Mouse (Mus musculus): ENCODE data around the gene Spata9. TPM values are rescaled to one million over a fixed set of nuclear protein-coding genes. Genes with fewer than 3 reads are reported as not detected.
A peak's percentile ranks its signal among the peaks of the same experiment; 100 is the strongest.

Gene Spata9
- total and polyA plus RNA-seq, 3 experiments = not detected

DNA sequence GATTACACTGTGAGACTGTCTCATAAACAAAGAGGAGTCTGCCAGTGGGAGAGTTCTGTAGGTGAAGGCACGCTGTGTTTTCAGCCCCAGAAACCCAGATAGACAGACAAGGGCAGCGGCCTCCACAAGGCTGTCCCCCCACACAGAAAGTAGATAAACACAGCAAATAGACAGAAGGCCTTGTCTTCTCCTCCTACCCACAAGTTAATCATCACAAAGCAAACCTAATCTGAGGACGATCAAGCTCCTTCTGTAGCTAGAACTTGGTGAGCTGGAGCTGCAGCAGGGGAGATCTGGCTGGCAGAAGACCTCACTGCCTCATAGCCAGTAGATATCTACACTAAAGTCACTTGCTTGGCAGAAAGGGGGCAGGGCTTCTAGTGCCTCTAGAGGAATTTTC is 36.3 kb downstream of the Spata9 start:
- no peaks in the 10 kb centered on the region for H3K4me1 ChIP-seq (ENCODE audit: control insufficient read depth, insufficient read depth, low read length)
- no peak overlapping the region for H3K27ac ChIP-seq
- TF ChIP-seq EP300 (IDR thresholded peaks at IDR 0.05; ENCODE audit: insufficient read depth, low read depth, low read length) (no peak), POLR2A (IDR thresholded peaks at IDR 0.05; ENCODE audit: insufficient read depth, low read depth, low read length) (no peak), CTCF (IDR thresholded peaks at IDR 0.05) (no peak)
- no peak overlapping the region for H3K9ac ChIP-seq (ENCODE audit: low read depth, low read length)
- H3K4me3 ChIP-seq = no peak overlapping the region
- no peaks in the 10 kb centered on the region for H3K27me3 ChIP-seq (ENCODE audit: control insufficient read depth, insufficient read depth, low read length)
- 87% methylated on average over 3 of the region's 3 CpGs for WGBS
- no peaks in the 10 kb centered on the region for H3K79me2 ChIP-seq (replicated peaks; ENCODE audit: control insufficient read depth, insufficient read depth, low read length)
- no peaks in the 10 kb centered on the region for H3K36me3 ChIP-seq (ENCODE audit: control insufficient read depth, insufficient read depth, low read length)
- intact Hi-C loops (cut with DNase I) = no loop called here
- no peak for DNase-seq

DNA sequence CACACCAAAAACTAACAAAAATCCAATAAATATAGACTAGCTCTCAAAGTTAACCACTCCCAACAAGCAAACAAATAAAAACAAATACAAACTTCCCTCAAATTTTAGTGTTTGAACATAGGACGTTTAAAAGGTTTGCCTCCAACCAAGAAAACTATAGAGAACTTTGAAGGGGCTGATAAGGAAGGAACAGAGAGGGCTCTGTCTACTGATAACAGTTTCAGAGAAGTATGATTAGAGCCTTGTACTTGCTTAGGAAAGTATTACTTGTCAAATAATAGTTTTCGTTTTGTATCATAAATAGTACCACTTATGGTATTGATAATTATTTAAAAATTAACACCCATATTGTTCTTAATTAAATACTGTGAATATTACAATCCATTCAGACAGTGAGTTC is 47.6 kb downstream of the Spata9 start:
- WGBS = 51% methylated on average over 2 of the region's 2 CpGs
- DNase-seq = no peak
- intact Hi-C loops (cut with DNase I) = no loop called here

DNA sequence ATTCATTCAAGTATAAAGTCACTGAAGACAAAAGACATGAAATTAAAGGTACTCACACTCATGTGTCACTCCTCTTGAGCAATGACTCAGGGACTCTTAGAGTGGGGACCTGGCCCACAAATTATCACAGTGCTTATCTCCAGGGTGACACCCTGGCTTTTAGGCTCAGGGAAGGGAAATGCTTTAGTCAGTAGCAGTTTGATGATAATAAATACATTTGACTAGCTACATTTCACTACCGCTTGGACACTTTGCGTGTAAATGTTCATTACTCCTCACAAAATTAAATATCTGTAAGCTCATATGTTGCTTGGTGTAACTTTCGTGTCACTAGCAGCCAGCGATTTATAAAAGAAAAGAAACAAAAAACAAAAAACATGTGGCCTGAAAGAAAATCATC is 50.5 kb downstream of the Spata9 start:
- H3K27ac ChIP-seq = peak overlapping the region; percentile 97
- no peak for TF ChIP-seq EP300 (IDR thresholded peaks at IDR 0.05; ENCODE audit: insufficient read depth, low read depth, low read length)
- no peak for TF ChIP-seq POLR2A (IDR thresholded peaks at IDR 0.05; ENCODE audit: insufficient read depth, low read depth, low read length)
- TF ChIP-seq CTCF (IDR thresholded peaks at IDR 0.05) = no peak
- intact Hi-C loops (cut with DNase I) = no loop called here
- H3K4me1 ChIP-seq (ENCODE audit: control insufficient read depth, insufficient read depth, low read length) = peaks cover 1% of the 10 kb centered on the region
- peaks cover 3% of the 10 kb centered on the region; the same call in 1 of the 2 replicates for H3K36me3 ChIP-seq (ENCODE audit: control insufficient read depth, insufficient read depth, low read length)
- H3K27me3 ChIP-seq (ENCODE audit: control insufficient read depth, insufficient read depth, low read length) = no peaks in the 10 kb centered on the region
- H3K9ac ChIP-seq (ENCODE audit: low read depth, low read length) = peak overlapping the region; percentile 35
- no peak for DNase-seq
- peak overlapping the region; percentile 91 for H3K4me3 ChIP-seq
- no peaks in the 10 kb centered on the region; the same call in 1 of the 2 replicates for H3K79me2 ChIP-seq (replicated peaks; ENCODE audit: control insufficient read depth, insufficient read depth, low read length)
- WGBS = 54% methylated on average over 4 of the region's 4 CpGs

More for the DNA sequence above, 47.6 kb downstream of the Spata9 start:
- TF ChIP-seq POLR2A (IDR thresholded peaks at IDR 0.05; ENCODE audit: insufficient read depth, low read depth, low read length) = no peak
- TF ChIP-seq EP300 (IDR thresholded peaks at IDR 0.05; ENCODE audit: insufficient read depth, low read depth, low read length) = no peak
- TF ChIP-seq CTCF (IDR thresholded peaks at IDR 0.05) = no peak
- Histone ChIP-seq H3K4me1 (ENCODE audit: control insufficient read depth, insufficient read depth, low read length) (peaks cover 1% of the 10 kb centered on the region), H3K79me2 (replicated peaks; ENCODE audit: control insufficient read depth, insufficient read depth, low read length) (no peaks in the 10 kb centered on the region; the same call in 1 of the 2 replicates), H3K4me3 (no peak overlapping the region), H3K27me3 (ENCODE audit: control insufficient read depth, insufficient read depth, low read length) (no peaks in the 10 kb centered on the region), H3K36me3 (ENCODE audit: control insufficient read depth, insufficient read depth, low read length) (peaks cover 3% of the 10 kb centered on the region; the same call in 1 of the 2 replicates), H3K27ac (no peak overlapping the region), H3K9ac (ENCODE audit: low read depth, low read length) (no peak overlapping the region)

DNA sequence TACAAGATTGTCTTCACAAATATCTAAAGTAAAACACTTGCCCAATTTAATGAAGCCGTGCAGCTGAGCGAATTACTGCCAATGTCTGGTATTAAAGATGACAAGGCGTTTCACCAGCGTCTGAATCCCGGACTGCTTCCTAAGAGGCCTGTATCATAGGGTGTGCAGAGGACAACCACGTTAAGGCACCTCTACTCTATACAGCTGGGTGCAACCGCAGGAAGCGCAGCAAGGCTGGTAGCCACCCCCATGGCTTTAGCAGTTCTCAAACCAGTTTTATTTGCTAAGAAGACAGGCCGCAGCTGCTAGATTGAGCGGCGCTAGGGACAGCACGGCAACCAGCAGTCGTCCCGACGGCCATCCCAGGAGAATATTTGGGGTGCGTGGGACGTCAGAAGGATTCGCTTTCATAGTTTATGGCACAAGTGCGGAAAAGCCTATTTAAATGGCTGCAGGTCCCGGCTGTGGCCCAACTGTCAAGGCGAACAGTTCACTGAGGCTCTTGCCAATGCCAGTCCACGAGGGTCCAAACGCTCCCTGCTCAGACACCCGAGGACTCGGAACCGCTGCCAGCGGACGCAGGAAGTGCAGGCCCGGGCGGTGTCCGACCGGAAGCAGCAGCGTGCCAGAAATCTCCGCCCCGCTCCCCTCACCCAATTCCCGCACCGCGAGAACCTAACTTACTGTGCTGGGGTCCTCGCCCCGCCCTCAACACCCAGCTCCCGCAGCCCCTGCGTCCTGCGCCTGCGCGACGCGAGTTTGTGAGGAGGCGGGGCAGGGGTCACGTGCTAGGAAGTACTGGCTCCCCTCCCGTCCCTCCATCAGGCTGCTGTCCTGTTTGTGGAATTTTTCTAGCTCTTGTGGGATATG is 51.3 kb downstream of the Spata9 start, which contains the start of gene Rfesd:
TSS of gene Rfesd (minus strand) at position 746 of the 870 bp plus-strand sequence.
- Histone ChIP-seq H3K4me3 (peak within 1 kb of the TSS; percentile 91), H3K9ac (ENCODE audit: low read depth, low read length) (peak within 1 kb of the TSS; percentile 87), H3K27me3 (ENCODE audit: control insufficient read depth, insufficient read depth, low read length) (no peaks in the 10 kb centered on the region), H3K79me2 (replicated peaks; ENCODE audit: control insufficient read depth, insufficient read depth, low read length) (no peaks in the 10 kb centered on the region), H3K27ac (peak within 1 kb of the TSS; percentile 97), H3K36me3 (ENCODE audit: control insufficient read depth, insufficient read depth, low read length) (peaks cover 3% of the 10 kb centered on the region; the same call in 1 of the 2 replicates), H3K4me1 (ENCODE audit: control insufficient read depth, insufficient read depth, low read length) (peaks cover 1% of the 10 kb centered on the region)
- WGBS = 1% methylated on average over 50 of the region's 50 CpGs
- TF ChIP-seq EP300 (IDR thresholded peaks at IDR 0.05; ENCODE audit: insufficient read depth, low read depth, low read length) = peak; percentile 42; the same call in 1 of the 2 replicates
- no peak for TF ChIP-seq CTCF (IDR thresholded peaks at IDR 0.05)
- TF ChIP-seq POLR2A (IDR thresholded peaks at IDR 0.05; ENCODE audit: insufficient read depth, low read depth, low read length) = peak; percentile 95
- peak; percentile 98 to 99 for DNase-seq
- intact Hi-C loops (cut with DNase I) = loop anchor here (1.0 to 2.0 kb wide), 2 partner anchors 75 to 81 kb away; partner anchors contain the start of genes Arsk, Rhobtb3 and Ttc37

DNA sequence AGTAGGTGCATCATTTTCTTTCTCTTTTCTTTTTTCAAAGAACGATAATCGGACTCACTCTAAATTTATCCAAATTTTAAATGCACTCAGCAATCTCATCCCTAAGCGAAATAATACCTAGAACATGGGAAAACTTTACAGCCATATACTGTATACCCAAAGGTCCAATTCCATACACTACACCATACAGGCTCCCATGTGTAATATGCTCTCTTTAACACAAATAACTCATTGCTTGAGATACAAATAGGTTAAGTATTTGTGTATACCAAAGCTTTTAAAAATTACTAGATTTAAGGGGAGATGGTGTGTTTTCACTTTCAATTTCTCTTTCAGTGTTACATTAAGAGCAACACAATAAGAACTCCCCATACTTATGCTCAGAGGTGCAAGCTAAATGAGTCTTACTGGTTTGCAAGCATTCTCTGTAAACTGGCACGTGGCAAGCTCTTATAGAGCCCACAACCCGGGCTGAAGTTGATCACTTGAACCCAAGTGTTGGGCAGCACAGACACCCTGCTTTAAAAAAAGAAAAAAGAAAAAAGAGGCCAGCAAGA is 52.0 kb downstream of the Spata9 start:
- WGBS = 40% methylated on average over 5 of the region's 5 CpGs
- no peak for DNase-seq
- Histone ChIP-seq H3K4me3 (peak overlapping the region; percentile 91), H3K4me1 (ENCODE audit: control insufficient read depth, insufficient read depth, low read length) (peaks cover 1% of the 10 kb centered on the region), H3K27ac (peak overlapping the region; percentile 97), H3K36me3 (ENCODE audit: control insufficient read depth, insufficient read depth, low read length) (peaks cover 3% of the 10 kb centered on the region; the same call in 1 of the 2 replicates), H3K27me3 (ENCODE audit: control insufficient read depth, insufficient read depth, low read length) (no peaks in the 10 kb centered on the region), H3K9ac (ENCODE audit: low read depth, low read length) (no peak overlapping the region), H3K79me2 (replicated peaks; ENCODE audit: control insufficient read depth, insufficient read depth, low read length) (no peaks in the 10 kb centered on the region)
- intact Hi-C loops (cut with DNase I) = loop anchor here (1.0 to 2.0 kb wide), 2 partner anchors 76 to 80 kb away; partner anchors contain the start of genes Arsk, Rhobtb3 and Ttc37
- TF ChIP-seq CTCF (IDR thresholded peaks at IDR 0.05) = no peak
- TF ChIP-seq EP300 (IDR thresholded peaks at IDR 0.05; ENCODE audit: insufficient read depth, low read depth, low read length) = no peak
- TF ChIP-seq POLR2A (IDR thresholded peaks at IDR 0.05; ENCODE audit: insufficient read depth, low read depth, low read length) = no peak
